Mouse (Mus musculus) layer of hippocampus, adult 18-20 months (tissue): ENCODE data around the gene Whrn. TPM values are rescaled to one million over a fixed set of nuclear protein-coding genes. Genes with fewer than 3 reads are reported as not detected.
A peak's percentile ranks its signal among the peaks of the same experiment; 100 is the strongest.

ENCODE experiments used
- DNase-seq, 2 experiments: peaks; one replicate each; pipeline ENCODE4 v3.0.0; 2022; ENCODE audit warnings: low spot score in 2 of 2
- total RNA-seq, 2 experiments: library from RNA; stranded (reverse); gene quantifications; 2 replicates each; pipeline ENCODE4 v1.2.3; 2021

Gene Whrn
- total RNA-seq, 2 experiments from 2014 or later = 18.0 to 21.8 TPM

DNA sequence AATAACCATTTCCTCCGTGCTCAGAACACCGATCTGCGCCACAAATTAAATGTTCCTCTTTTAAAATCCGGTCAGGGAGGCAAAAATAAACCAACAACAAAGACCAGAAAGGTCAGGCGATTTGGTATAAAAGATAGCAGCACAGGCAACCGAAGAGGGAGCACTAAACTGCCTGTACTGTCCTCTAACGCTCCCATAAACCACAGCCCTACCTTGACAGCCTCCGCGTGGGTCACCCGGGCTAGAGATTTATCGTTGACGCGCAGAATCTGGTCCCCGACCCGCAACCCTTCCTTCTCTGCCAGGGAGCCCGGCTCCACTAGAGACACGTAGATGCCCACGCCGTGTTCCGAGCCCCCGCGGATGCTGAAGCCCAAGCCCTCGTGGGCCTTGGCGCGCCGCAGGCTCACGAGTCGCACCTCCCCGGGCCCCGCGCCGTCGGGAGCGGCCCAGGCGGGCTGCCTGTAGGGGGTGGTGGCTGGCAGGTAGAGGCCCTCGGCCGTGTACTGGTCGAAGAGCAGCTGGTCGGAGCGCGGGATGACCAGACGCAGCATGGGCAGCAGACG lies 1.3 kb downstream of the Whrn start:
- DNase-seq = no peak

DNA sequence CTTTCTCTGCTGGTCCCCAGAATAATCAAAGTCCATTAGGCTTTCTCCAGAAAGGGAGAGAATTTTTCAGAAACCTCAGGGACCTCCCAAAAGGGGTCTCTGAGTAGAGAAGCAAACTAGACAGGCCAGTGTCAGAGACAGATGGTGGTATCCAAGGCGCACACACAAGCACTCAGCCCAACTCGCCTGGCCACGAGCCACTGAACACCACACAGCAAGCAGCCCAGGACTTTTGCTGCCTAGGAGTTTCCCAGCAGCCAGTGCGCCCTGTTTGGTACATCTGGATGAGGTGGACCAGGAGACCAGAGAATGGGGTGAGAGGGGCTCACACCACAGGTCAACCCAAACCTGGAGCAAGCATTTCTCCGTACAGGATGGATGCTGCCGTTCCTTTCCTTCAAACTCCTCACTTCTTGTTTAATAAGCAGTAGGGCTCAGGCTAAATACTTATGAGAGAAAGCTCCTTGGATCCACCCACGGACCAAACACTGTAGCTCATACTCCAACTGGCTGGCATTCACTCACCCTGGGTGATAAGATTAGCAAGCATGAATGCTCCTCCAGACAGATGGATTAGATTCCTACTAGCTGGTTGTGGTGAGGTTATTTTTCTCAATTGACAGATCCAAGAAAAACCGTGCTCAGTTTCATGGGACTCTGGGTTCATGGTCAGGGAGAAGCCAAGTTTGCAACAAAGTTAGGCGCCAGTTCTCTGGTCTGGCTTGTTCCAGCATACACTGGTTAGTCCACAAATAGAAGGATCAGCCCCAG lies 2.3 kb downstream of the Whrn start:
- DNase-seq = peak in 1 of 2 experiments; percentile 61

DNA sequence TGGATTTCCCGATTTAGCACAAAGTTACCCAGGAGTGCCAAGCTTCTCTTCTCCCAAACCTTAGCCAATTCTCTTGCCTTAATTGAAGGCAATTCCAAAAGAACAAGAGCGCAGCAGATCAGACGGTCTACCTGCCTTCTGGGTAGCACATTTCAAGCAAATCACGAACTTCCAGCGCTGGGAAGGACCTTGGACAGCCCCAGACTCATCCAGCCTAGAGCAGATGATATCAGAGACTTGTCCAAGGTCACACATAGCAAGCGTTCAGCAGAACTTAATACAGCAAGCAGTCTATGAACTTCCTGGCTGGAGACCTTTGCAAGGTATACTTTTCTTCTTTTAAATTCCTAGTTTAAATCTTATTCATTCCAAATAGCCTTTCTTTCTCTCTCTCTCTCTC lies 4.3 kb downstream of the Whrn start:
- no peak for DNase-seq

DNA sequence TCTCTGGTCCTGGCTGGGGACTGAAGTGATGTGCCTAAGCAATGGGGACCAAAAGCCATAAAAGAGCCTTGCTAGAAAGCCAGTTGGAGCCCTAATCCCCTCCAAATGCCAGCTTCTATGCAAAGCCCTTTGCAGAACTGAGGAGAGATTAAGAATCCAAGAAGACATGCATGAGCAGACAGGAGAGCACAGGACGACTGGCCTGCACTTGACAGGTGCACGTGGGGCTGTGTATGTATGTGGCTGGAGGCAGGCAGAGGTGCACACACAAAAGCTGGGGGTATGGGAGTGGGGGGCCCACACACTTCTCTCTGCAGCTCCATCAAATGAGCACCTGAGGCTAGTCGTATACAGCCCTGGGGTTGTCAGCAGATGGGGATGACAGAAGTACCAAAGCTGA lies 5.6 kb downstream of the Whrn start:
- DNase-seq = no peak

GRCm38 (mm10) chr4:63489676-63490075 lies 6.1 kb downstream of the Whrn start:
- DNase-seq = no peak

- no peak for DNase-seq
Observed at GRCm38 (mm10) chr4:63487916-63488315, 7.9 kb downstream of the Whrn start.

DNA sequence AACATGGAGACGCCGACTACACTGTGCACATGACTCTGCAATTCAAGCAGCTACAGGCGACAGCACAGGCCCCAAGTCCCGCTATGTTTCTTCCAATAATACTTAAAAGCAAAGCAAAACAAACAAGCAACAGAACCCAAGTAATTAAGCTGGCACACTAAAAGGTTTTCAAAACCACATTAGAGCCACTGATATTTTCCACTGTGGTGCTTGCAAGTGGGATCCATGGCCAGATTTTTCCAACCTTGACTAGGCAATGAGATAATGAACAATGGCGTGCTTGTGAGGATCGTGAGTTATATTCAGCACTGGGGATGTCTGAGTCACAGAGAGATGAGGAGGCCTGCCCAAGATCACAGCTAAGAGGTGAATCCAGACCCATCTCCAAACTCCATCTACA lies 8.5 kb downstream of the Whrn start:
- no peak for DNase-seq

DNA sequence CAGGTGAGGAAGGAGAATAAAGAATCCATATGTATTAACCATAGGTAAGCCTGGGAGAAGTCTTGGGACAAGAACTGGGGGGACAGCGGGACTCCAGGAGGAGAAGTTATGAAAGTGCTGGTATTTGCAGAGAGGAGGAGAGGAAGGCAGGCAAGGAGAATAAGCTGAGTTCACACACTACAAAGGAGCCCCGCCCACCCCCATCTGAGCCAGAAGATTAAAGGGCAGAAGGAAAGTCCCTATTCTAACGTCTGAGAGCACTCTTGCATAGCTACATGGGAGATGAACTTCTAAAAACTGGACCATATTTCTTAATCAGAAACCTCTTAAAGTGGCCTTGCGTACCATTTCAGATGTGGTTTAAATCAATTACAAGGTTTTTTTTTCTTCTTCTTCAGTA lies 9.3 kb downstream of the Whrn start:
- no peak for DNase-seq

GRCm38 (mm10) chr4:63483741-63484140 lies 12.1 kb downstream of the Whrn start:
- no peak for DNase-seq

GRCm38 (mm10) chr4:63480845-63481167 lies 15.0 kb downstream of the Whrn start:
- DNase-seq = no peak

DNA sequence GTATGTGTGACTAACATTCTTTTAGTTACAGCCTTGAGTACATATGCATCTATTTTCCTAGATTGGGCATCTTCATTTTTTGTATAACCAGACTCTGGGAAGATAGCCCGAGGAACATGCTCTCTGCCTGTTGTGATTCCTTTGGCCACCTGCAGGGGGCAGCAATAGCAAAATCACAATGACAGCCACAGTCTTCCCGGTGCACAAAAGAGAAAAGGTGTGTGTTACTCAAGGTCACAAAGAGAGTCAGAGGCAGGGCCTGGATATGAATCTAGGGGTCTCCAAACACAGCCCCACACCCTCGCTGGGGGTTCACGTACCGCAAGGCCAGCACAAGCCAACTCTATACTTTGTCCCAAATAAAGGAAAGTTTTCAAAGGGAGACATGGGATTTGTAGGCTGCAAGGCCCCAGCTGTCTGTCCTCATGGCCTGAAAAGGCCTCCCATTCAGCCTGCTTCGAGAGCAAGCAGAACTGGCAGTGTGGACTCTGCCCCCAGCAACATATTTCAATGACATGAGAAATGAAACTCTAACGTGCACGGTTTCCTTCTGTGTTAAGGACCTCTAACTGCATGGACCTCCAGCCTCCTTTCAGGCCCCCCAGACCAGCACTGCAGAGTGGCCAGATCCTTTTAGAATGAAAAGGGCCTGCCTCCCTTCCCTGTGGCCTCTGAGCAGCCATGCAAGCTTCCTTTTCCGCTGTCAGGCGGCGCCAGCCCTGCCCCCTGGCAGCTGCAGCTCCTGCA lies 15.5 kb downstream of the Whrn start:
- peak in 1 of 2 experiments; percentile 57 for DNase-seq

GRCm38 (mm10) chr4:63478036-63478435 lies 17.8 kb downstream of the Whrn start:
- DNase-seq = no peak

DNA sequence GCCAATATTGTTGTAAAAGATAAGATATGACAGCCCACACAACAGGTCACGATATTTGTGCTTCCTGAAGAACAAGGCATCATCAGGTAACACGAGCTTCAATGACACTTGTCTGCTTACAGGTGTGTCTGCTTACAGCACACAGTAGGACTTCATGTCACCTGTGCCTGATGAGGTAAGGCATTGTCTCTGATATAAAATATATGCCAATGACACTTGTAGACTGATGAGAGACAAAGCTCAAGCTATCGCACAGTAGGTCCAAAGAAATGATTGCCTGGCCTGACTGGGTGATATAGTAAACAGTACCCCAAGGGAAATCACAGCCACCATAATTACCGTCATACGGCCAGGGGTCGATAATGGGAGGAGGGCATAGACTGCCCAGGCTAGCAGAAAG lies 18.9 kb downstream of the Whrn start:
- no peak for DNase-seq

DNA sequence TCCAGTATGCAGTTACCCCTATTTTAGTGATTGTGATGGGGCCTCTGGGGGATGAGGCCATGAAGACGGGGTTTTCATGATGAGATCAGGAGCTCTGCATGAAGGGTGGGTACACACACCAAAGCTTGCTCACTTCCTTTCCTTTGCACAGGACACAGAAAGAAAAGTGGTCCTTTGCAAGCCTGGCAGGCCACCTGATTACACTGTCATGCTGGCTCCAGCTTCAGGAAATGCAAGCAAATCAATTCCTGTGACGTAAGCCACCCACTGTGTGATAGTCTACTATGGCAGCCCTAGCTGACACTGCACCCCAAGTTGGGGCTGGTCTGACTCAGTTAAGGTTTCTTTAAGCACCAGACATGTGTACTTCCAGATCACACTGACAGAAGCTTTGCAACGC lies 20.6 kb downstream of the Whrn start:
- no peak for DNase-seq

DNA sequence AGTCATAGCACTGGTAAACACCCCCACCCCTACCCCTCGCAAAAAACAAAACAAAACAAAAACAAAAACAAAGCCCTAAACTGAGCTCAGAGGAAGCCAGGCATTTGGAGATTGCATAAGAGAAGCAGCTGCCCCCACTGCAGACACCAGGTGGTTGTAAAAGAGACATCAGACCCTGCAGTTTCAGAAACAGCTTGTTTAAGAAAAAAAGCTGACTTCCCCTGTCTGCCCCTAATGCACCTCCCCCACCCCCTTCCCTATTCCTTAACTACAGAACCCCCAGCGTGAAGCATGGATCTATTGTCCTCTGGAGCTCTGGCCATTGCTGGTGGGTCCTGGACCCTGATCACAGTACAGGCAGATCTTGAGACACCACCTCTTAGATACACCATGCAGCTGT lies 21.4 kb downstream of the Whrn start:
- DNase-seq = no peak

- no peak for DNase-seq
Observed at GRCm38 (mm10) chr4:63467338-63467737, 28.5 kb downstream of the Whrn start.

DNA sequence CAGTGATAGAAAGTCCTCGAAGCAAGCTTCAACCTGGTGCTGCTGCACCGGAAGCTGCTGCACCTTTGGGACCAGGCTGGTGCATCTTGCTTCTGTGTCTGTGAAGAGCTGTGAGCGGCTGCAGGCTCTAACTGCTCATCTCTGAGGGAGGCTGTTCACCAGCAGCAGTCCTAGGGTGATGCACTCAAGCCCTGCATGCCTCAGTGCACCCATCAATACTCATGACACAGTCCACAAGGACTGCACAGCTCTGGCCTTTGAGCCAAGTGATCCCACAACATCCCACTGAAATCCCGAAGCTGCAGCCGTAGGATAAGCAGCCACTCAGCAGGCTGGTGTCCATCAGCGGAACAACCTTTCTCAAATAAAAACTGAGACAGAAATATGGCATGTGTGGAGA lies 29.6 kb downstream of the Whrn start:
- DNase-seq = no peak

GRCm38 (mm10) chr4:63460876-63461525 lies 34.8 kb downstream of the Whrn start:
- peak in 1 of 2 experiments; percentile 39 for DNase-seq

- peak in 1 of 2 experiments; percentile 23 for DNase-seq
Observed at GRCm38 (mm10) chr4:63459141-63459789, 36.5 kb downstream of the Whrn start.

GRCm38 (mm10) chr4:63456547-63456946 lies 39.2 kb downstream of the Whrn start:
- DNase-seq = no peak

DNA sequence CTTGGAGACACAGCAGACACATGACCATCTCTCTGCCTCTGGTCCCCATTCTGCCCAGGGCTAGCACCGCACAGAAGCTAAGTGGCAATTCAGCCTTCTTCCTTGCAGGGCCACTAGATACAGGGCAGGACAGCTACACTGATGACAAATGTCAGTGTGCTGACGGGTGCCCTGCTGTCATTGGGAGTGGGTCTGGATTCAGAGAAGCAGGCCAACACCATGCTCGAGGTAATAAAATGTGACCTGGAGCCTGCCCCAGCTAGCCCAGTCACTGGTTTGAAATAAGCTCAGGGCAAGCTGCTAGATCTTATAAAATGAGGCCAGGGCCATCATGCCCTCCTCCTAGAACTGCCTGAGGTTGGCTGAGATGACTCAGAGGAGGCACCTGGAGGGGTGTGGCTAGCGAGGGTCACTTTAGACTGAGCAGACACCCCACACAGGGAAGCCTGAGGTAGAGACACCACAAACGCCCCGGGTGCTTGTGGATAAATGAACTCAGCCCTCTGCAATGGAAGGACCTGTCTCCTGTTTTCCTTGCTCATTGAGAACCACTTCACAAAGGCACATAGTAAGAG lies 41.8 kb downstream of the Whrn start:
- DNase-seq = no peak
